Mouse (Mus musculus): ENCODE measurements around the gene Bbc3.
"Not testable (repeated sequence)": the region's sequence is repeated elsewhere in the genome, so short reads cannot be mapped to it uniquely, and the experiment has no call there.

Bbc3 gene

GRCm38 (mm10) chr7:16308093-16308492 lies at the start of gene Bbc3:
TSS of gene Bbc3 (plus strand) at chr7:16308393.
- not testable (repeated sequence) for DNase-seq (ENCODE audit: low read depth, low spot score)

DNA sequence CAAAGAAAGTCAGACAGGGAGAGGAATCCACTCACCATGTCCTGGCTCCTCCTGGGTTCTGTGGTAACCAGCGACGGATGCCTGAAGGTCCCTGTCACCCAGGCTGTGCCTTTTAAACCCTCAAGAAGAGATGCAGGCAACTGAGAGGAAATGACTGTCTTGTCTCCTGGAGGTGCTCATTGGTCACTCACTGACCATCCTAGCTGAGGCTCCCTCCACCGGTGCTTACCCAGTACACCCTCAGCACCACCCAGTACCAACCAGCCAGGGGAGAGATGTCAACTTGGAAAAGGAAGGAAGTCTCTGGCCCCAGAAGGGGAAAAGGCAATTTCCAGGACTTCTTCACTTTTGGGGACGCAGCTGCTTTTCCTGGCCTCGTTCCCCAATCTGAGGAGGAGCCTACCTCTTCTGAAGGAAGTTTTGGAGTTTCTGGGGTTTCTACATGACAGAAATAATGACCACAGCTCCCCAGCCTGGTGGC lies 49.0 kb upstream of the Bbc3 start, which contains the start of gene C5ar1:
C5ar1 (minus strand) TSS at position 431 of the 481 bp plus-strand sequence.
- DNase-seq (ENCODE audit: low read depth, low spot score), result no peak

- no peak for DNase-seq (ENCODE audit: low read depth, low spot score)
Measured at GRCm38 (mm10) chr7:16261097-16261496, 47.1 kb upstream of the Bbc3 start.

DNA sequence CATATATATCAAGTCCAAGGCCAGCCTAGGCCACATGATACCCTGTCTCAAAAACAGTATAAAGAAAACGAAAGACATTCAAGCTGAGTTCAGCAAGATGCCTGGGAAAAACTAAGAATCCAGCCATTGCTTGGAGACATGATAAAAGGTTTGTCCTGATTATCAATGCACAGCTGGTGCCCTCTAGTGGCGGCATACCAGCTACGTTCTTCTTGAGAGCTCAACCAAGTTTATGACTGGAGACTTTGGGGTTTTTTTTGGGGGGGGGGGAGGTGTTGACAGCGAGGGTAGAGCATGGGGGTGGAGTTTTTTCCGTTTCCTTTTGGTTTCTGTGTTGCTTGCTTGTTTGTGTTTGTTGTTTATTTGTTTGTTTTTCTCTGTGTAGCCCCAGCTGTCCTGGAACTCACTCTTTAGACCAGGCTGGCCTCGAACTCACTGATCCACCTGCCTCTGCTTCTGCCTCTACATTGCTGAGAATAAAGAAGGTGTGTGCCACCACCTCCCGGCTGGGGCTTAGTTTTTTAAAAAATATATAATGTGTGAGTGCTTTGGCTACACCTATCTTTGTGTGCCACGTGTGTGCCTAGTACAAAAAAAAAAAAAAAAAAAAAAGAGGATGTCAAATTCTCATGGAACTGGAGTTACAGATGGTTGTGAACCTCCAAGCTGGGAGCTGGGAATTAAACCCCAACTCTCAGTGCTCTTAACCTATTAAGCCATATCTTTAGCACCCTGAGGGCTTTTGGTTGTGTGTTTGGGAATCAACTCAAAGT lies 45.0 kb upstream of the Bbc3 start:
- DNase-seq (ENCODE audit: low read depth, low spot score), result peak; percentile 86

DNA sequence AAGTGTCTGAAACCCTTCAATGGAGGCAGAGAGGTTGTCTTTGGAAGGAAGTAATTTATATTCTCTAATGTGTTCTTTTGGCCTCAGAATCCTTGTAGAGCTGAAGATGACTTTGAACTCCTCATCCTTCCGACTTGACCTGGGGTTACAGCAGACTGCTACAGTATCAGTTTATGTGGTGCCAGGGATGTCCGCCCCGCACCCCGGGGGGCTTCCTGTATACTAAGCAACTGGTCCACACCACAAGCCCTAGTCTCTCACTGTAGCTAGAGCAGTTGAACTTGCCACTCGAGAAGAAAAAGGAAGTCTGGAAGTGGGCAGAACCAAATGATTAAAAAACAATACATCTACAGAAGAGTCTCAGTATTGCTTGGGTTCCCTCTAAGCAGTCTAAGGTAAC lies 44.4 kb upstream of the Bbc3 start:
- no peak for DNase-seq (ENCODE audit: low read depth, low spot score)

DNA sequence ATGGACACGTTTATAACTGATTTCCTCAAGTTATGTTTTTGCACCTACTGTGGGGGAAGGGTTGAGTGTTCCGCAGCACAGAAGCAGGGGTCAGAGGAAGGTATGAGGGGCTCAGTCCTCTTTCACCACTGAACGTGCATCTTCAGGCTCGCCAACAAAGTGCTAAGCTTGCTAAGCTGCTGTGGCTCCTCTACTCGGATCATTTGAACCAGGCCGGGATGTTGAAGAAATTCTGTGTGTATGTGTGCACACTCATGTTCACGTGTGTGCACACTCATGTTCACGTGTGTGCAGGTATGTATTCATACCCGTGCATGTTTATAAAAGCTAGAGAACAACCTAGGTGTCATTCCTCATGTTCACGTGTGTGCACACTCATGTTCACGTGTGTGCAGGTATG lies 42.3 kb upstream of the Bbc3 start:
- no peak for DNase-seq (ENCODE audit: low read depth, low spot score)

DNA sequence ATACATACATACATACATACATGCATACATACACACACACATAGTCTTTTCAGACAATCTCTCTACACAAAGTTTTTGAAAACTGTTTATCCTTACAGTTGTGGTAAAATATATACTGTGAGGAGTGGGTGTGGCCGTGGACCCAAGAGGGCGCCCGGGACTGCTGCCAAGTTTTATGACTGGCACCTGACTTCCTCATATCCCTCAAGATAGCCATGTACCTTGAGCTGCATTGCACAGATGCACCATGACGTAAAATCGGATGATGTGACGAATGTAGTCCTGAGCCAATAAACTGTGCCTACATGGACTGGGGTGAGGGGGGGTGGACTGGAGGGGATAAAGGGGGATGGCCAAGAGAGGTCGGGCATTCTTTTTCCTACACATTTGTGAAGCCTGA lies 41.6 kb upstream of the Bbc3 start:
- DNase-seq (ENCODE audit: low read depth, low spot score), result not testable (repeated sequence)

DNA sequence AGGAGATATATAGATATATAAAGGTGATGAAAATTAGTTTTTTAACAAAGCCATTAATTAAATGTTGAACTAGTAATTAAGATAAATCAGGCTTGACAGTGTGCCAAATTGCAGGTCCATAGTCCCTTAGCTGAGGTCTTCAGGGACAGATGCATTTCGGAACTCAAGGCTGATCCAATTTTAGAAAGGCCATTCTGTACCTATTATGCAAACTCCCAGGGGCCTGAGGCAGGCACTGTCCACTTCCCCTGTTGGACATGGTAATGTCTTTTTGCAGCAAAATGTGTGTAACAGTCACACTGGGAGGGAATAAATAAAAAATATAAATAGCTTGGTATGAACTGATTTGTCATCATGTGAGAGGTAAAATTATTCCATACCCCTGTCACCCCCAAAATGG lies 37.1 kb upstream of the Bbc3 start:
- no peak for DNase-seq (ENCODE audit: low read depth, low spot score)

DNA sequence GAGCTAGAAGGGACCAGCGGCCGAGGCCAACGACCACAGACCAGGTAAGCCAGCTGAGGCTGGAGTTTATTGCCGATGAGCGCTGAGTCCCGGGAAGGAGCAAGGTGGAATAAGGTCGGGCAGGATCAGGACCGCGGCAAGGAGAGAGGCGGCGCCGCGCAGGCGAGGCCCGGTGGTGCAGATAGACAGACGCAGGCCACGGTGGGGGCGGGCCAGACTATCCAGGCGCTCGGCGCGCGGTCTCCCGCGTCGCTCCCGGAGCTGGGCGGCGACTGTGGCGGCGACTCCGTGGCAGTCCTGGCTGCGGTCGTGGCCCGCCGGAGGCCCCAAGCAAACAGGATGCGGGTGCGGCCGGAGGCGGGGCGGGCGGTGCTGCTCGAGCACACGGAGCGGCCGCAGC lies 35.5 kb upstream of the Bbc3 start:
- DNase-seq (ENCODE audit: low read depth, low spot score), result peak; percentile 48

DNA sequence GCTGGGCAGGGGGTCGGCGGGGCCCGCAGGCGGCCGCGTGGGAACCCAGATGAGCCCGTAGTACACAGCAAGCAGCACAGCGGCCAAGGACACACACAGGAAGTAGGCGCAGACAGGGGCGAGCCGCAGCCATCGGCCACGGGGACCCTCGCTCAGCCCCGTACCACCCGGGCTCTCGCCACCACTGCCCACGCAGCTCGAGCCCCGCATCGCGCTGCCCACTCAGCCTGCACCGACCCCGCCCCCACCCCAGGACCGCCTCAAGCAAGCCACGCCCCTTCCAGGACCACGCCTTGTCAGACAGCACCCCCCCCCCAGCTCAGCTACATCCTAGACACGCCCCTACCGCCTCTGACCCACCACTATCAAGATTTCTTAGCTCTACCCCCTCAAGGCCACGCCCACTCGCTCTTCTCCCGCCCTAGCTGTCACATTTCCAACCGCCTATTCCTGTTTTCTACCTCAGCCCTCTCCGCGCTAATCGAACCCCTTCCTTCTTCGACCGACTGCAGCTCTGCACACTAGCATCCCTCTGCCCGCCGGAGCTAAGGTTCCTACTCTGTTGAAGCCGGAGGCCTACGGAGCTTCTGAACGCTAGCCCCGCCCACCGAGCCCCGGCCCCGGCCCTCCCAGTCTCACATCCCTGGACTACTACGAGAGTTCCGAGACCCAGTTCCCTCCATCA lies 35.0 kb upstream of the Bbc3 start, which contains the start of gene Inafm1:
Inafm1 (minus strand) TSS at position 537 of the 685 bp plus-strand sequence.
- DNase-seq (ENCODE audit: low read depth, low spot score), result peak; percentile 96

GRCm38 (mm10) chr7:16273766-16274140 lies 34.4 kb upstream of the Bbc3 start:
- peak; percentile 73 for DNase-seq (ENCODE audit: low read depth, low spot score)

GRCm38 (mm10) chr7:16274922-16275890 lies 33.0 kb upstream of the Bbc3 start:
- no peak for DNase-seq (ENCODE audit: low read depth, low spot score)

DNA sequence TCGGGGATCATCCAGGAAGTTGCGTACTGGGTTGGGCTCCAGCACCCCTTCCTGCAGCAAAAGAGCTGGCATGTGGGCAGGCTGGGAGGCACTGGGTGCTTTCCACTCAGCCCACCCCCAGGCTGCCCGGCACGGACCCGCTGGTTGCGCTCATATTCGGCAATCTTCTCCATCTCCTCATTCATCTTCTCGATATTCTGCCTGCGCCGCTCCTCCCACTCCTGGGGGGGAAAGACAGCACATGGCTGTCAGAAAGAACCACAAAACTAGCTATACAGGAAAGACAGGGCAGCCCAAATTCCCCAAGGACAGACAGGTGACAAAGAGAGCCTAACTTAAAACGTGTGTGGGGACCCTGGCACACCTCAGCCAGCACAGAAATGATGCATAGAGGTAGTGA lies 27.5 kb upstream of the Bbc3 start:
- no peak for DNase-seq (ENCODE audit: low read depth, low spot score)

- no peak for DNase-seq (ENCODE audit: low read depth, low spot score)
Measured at GRCm38 (mm10) chr7:16282334-16282733, 25.9 kb upstream of the Bbc3 start.

DNA sequence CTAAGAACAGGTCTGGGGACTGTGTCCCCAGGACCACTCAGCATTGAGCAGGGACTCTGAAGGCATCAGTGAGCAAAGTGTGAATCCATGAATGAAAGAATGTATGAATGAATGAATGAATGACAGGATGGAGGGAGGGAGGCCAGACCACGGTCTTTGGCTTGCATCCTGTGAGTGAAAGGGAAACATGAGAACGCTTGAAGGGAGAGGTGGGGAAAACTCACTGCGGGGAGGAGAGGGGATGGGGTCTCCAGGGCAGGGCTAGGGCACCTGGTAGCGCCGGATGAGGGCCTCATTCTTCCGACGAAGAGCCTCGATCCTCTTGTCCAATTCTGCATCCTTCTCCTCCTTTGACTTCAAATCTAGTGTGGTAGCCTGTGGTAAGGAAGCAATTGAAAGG lies 24.2 kb upstream of the Bbc3 start:
- no peak for DNase-seq (ENCODE audit: low read depth, low spot score)

GRCm38 (mm10) chr7:16284904-16285303 lies 23.3 kb upstream of the Bbc3 start:
- no peak for DNase-seq (ENCODE audit: low read depth, low spot score)

DNA sequence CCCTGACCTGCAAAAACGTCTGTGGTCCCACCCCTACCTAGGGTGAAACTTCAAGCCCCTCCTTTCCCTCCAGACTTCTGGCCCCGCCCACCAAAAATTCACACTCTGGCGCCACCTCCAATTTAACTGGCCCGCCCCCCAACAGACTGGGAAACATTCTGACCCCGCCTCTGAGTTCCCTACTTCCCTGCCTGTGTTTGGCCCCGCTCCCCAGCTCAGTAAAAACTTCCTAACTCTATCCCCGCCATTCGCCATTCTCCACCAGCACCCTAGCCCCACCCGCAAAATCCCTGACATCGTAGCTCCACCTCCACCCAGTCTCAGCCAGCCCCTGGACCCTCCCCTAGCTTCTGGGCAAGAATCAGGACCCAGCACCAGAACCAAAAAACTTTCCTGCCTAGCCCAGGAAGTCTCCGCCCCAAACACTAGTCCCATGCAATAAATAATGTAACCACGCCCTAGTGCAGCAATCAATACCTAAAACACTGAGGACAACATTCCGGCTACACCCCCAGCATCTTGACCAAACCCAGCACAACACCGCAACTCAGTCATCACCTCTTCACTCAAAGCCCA lies 22.7 kb upstream of the Bbc3 start:
- peak; percentile 88 for DNase-seq (ENCODE audit: low read depth, low spot score)

DNA sequence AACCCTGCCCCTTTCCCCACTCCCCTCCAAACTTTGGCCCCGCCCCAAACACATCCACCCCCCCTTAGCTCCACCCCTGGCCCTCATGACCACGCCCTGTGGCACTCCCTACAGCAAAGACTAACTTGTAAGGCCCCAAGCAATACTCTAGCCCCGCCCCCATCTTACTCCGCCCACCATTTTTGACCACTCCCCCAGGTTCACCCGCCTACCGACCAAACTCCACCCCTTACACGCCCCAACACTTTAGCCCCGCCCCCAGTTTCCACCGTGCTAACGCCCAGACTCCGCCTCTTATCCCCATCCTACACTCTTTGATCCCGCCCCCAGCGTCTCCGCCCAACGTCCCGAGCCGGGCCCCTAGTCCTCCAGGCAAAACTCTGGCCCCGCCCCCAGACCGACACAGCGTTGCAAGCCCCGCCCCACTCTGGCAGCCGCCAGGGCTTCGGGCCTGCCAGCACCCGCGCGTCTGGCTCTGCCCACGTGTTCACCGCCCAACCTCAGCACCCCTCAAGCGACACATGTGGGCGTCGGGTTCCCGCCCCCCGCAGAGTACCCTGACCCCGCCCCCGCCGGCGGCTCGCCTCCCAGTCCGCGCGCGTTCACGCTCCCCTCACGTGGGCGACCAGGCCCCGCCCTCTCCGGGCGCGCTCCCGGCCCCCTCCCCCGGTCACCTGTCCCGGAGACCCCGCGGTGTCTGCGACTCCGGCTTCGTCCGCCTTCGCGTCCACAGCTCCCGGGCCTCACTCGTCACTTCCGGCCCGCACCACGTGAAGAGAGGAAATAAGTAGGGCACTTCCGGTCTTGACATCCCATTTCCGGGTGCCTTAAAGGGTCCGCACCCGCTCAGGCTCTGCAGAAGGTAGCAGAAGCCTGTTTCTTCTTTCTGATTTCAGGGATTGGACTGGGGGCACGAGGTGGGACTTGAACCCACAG lies 21.9 kb upstream of the Bbc3 start, which contains the start of gene Ccdc9:
Ccdc9 (minus strand) TSS at position 770 of the 936 bp plus-strand sequence.
- DNase-seq (ENCODE audit: low read depth, low spot score), result peak; percentile 98

GRCm38 (mm10) chr7:16287016-16287415 lies 21.2 kb upstream of the Bbc3 start:
- no peak for DNase-seq (ENCODE audit: low read depth, low spot score)

GRCm38 (mm10) chr7:16287791-16288190 lies 20.4 kb upstream of the Bbc3 start:
- no peak for DNase-seq (ENCODE audit: low read depth, low spot score)

Measured in ES-CJ7 (cell line).